Mouse (Mus musculus): ENCODE data around the gene Btk.

Gene Btk

GRCm38 (mm10) chrX:134588997-134589396, 5.6 kb upstream of the Btk start:
- peaks cover 55% of the 10 kb centered on the region for H3K36me3 ChIP-seq (ENCODE audit: insufficient read depth, low read length)
- no peaks in the 10 kb centered on the region for H3K9me3 ChIP-seq (ENCODE audit: low read length)
- TF ChIP-seq CTCF (conservative IDR thresholded peaks at IDR 0.05; ENCODE audit: low read length): no peak
- TF ChIP-seq NANOG (IDR thresholded peaks at IDR 0.05; ENCODE audit: borderline replicate concordance, low read length): no peak
- TF ChIP-seq POU5F1 (IDR thresholded peaks at IDR 0.05; ENCODE audit: borderline replicate concordance, low read length): no peak
- H3K4me3 ChIP-seq (replicated peaks; ENCODE audit: low read length): no peak overlapping the region
- H3K27me3 ChIP-seq (ENCODE audit: insufficient read depth, low read length): no peaks in the 10 kb centered on the region
- peaks cover 16% of the 10 kb centered on the region for H3K4me1 ChIP-seq (replicated peaks; ENCODE audit: low read depth, low read length)

- H3K9me3 ChIP-seq (ENCODE audit: low read length): no peaks in the 10 kb centered on the region
- peak overlapping the region; percentile 84 for H3K4me3 ChIP-seq (replicated peaks; ENCODE audit: low read length)
- peaks cover 55% of the 10 kb centered on the region for H3K36me3 ChIP-seq (ENCODE audit: insufficient read depth, low read length)
- no peak for TF ChIP-seq NANOG (IDR thresholded peaks at IDR 0.05; ENCODE audit: borderline replicate concordance, low read length)
- TF ChIP-seq CTCF (conservative IDR thresholded peaks at IDR 0.05; ENCODE audit: low read length): no peak
- TF ChIP-seq POU5F1 (IDR thresholded peaks at IDR 0.05; ENCODE audit: borderline replicate concordance, low read length): no peak
- no peaks in the 10 kb centered on the region for H3K27me3 ChIP-seq (ENCODE audit: insufficient read depth, low read length)
- peaks cover 16% of the 10 kb centered on the region for H3K4me1 ChIP-seq (replicated peaks; ENCODE audit: low read depth, low read length)
Observed at GRCm38 (mm10) chrX:134588261-134588660, 4.9 kb upstream of the Btk start.

- peaks cover 14% of the 10 kb centered on the region for H3K4me1 ChIP-seq (replicated peaks; ENCODE audit: low read depth, low read length)
- no peaks in the 10 kb centered on the region for H3K27me3 ChIP-seq (ENCODE audit: insufficient read depth, low read length)
- H3K9me3 ChIP-seq (ENCODE audit: low read length): no peaks in the 10 kb centered on the region
- peak overlapping the region; percentile 84 for H3K4me3 ChIP-seq (replicated peaks; ENCODE audit: low read length)
- TF ChIP-seq CTCF (conservative IDR thresholded peaks at IDR 0.05; ENCODE audit: low read length) (no peak), POU5F1 (IDR thresholded peaks at IDR 0.05; ENCODE audit: borderline replicate concordance, low read length) (no peak), NANOG (IDR thresholded peaks at IDR 0.05; ENCODE audit: borderline replicate concordance, low read length) (no peak)
- peaks cover 50% of the 10 kb centered on the region for H3K36me3 ChIP-seq (ENCODE audit: insufficient read depth, low read length)
Observed at GRCm38 (mm10) chrX:134586447-134586846, 3.1 kb upstream of the Btk start.

DNA sequence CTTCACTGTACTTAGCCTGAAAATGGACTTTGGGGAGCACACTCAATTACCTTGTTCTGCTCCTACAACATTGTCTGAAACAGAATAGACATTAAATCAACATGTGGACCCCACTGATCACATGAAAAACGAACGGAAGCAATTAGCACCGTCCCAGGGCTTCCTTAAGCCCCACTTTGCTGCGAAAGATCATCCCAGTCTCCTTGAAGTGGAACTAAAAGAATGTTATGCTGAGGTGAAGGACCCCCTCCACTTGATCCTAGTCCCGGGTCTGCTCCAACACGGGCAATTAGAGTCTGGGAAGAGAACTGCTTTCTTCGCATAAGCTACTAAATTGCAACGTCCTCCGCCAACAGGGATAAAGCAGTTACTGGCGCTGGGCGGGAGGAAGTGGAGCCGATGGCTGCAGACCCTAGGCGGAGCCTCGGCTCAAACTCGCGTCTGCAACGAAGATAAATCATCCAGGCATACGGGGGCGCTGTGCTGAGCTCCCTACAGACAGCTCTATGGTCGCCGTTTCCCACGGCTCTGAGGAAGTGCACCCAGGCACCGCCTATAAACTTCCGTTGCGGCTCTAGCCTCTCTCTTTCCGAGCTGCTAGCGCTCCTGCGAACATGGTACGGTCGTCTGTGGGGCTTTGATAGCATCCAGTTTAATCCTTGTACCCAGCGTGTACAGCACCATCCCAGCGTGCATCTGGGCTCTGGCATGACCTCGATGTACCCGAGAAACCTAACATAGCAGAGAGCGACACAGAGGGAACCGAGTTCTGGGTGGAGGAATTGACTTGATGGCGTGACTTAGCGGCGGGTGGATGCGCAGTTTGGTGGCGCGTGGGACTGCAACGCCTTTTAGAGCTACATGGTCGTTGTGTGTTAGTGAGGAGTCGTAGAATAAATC, 2.0 kb upstream of the Btk start, which contains the start of gene Rpl36a:
Rpl36a (plus strand) TSS at position 552 of the 900 bp plus-strand sequence.
- Histone ChIP-seq H3K9me3 (ENCODE audit: low read length) (no peaks in the 10 kb centered on the region), H3K36me3 (ENCODE audit: insufficient read depth, low read length) (peaks cover 39% of the 10 kb centered on the region), H3K4me3 (replicated peaks; ENCODE audit: low read length) (peak within 1 kb of the TSS; percentile 84), H3K4me1 (replicated peaks; ENCODE audit: low read depth, low read length) (peaks cover 14% of the 10 kb centered on the region), H3K27me3 (ENCODE audit: insufficient read depth, low read length) (no peaks in the 10 kb centered on the region)
- TF ChIP-seq CTCF (conservative IDR thresholded peaks at IDR 0.05; ENCODE audit: low read length) (peak; percentile 28), NANOG (IDR thresholded peaks at IDR 0.05; ENCODE audit: borderline replicate concordance, low read length) (no peak)

DNA sequence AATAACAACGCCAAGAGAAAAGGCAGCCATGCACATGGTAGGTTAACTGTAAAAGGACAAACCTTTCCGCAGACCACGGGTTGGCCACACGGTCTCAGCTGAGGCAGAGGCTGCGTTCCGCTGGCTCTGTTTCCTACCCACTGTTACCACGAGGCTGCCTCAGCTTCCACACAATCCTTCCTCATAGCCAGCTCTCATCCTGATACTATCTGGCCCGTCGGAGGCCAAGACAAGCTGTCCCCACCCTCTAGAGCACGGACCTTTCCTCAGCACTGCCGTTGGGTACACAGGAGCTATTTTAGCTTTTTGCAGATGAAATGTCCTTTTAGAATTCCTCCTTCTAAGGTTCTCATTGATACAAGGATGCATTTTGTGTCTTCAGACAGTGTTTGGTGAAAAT, 1.1 kb downstream of the Btk start:
- no peak overlapping the region for H3K4me3 ChIP-seq (replicated peaks; ENCODE audit: low read length)
- H3K4me1 ChIP-seq (replicated peaks; ENCODE audit: low read depth, low read length): peaks cover 6% of the 10 kb centered on the region; the same call in 1 of the 2 replicates
- H3K9me3 ChIP-seq (ENCODE audit: low read length): no peaks in the 10 kb centered on the region
- H3K27me3 ChIP-seq (ENCODE audit: insufficient read depth, low read length): no peaks in the 10 kb centered on the region
- H3K36me3 ChIP-seq (ENCODE audit: insufficient read depth, low read length): peaks cover 10% of the 10 kb centered on the region
- TF ChIP-seq POU5F1 (IDR thresholded peaks at IDR 0.05; ENCODE audit: borderline replicate concordance, low read length): no peak
- TF ChIP-seq CTCF (conservative IDR thresholded peaks at IDR 0.05; ENCODE audit: low read length): no peak
- TF ChIP-seq NANOG (IDR thresholded peaks at IDR 0.05; ENCODE audit: borderline replicate concordance, low read length): no peak

- Histone ChIP-seq H3K27me3 (ENCODE audit: insufficient read depth, low read length) (no peaks in the 10 kb centered on the region), H3K4me3 (replicated peaks; ENCODE audit: low read length) (no peak overlapping the region), H3K36me3 (ENCODE audit: insufficient read depth, low read length) (no peaks in the 10 kb centered on the region), H3K9me3 (ENCODE audit: low read length) (no peaks in the 10 kb centered on the region), H3K4me1 (replicated peaks; ENCODE audit: low read depth, low read length) (peaks cover 6% of the 10 kb centered on the region; the same call in 1 of the 2 replicates)
- TF ChIP-seq NANOG (IDR thresholded peaks at IDR 0.05; ENCODE audit: borderline replicate concordance, low read length) (no peak), POU5F1 (IDR thresholded peaks at IDR 0.05; ENCODE audit: borderline replicate concordance, low read length) (no peak), CTCF (conservative IDR thresholded peaks at IDR 0.05; ENCODE audit: low read length) (no peak)
Observed at GRCm38 (mm10) chrX:134580528-134581305, 2.7 kb downstream of the Btk start.

DNA sequence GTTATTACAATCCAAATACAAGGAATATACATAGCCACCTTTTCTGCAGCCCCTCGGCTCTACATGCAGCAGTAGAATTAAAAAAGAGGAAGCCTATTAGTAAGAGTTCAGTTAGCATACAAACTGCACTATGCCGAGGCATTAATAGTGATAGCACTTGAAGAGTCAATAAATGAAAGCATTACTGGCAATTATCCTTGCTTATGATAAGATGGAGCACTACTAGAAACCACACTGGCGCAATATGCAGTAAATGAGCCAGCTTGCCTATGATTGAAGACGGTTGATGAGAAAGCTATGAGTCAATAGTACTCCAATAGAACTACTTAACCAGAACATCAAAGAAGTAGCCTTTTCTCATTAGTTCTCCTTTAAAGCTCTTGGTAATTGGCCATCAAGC, 5.5 kb downstream of the Btk start:
- H3K36me3 ChIP-seq (ENCODE audit: insufficient read depth, low read length): no peaks in the 10 kb centered on the region
- no peaks in the 10 kb centered on the region for H3K9me3 ChIP-seq (ENCODE audit: low read length)
- TF ChIP-seq NANOG (IDR thresholded peaks at IDR 0.05; ENCODE audit: borderline replicate concordance, low read length) (no peak), POU5F1 (IDR thresholded peaks at IDR 0.05; ENCODE audit: borderline replicate concordance, low read length) (no peak), CTCF (conservative IDR thresholded peaks at IDR 0.05; ENCODE audit: low read length) (no peak)
- H3K27me3 ChIP-seq (ENCODE audit: insufficient read depth, low read length): no peaks in the 10 kb centered on the region
- no peaks in the 10 kb centered on the region for H3K4me1 ChIP-seq (replicated peaks; ENCODE audit: low read depth, low read length)
- H3K4me3 ChIP-seq (replicated peaks; ENCODE audit: low read length): no peak overlapping the region

DNA sequence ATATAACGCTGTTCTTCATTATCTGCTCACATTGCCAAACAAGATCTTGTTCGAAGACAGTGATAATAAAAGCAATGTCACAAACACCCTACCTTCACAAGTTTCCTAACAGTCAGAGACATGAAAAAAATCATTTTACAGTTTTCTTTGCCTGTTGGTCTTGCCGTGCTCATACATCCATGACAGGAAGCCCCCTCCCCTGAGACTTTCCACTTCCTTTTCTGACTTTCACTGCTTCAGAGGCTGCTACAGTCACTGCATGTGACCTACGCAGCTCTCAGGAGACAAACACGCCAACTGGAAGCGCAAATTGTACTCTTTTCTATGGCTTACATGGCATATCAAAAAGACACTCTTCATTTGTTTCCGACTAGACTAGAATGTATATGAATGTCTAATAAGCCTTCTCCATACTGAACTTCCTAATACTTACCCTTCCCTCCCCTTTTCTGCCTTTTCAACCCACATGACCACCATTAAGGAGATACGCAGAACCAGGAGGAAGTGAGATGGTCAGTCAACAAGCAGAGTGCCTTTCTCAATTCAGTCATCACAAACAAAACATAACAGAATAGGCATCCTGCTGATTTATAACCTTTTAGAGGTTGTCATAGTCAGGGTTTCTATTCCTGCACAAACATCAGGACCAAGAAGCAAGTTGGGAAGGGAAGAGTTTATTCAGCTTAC, 16.7 kb downstream of the Btk start:
- H3K4me3 ChIP-seq (replicated peaks; ENCODE audit: low read length): no peak overlapping the region
- TF ChIP-seq CTCF (conservative IDR thresholded peaks at IDR 0.05; ENCODE audit: low read length): no peak
- TF ChIP-seq NANOG (IDR thresholded peaks at IDR 0.05; ENCODE audit: borderline replicate concordance, low read length): no peak
- TF ChIP-seq POU5F1 (IDR thresholded peaks at IDR 0.05; ENCODE audit: borderline replicate concordance, low read length): no peak
- H3K36me3 ChIP-seq (ENCODE audit: insufficient read depth, low read length): no peaks in the 10 kb centered on the region
- no peaks in the 10 kb centered on the region for H3K9me3 ChIP-seq (ENCODE audit: low read length)
- H3K4me1 ChIP-seq (replicated peaks; ENCODE audit: low read depth, low read length): no peaks in the 10 kb centered on the region
- H3K27me3 ChIP-seq (ENCODE audit: insufficient read depth, low read length): no peaks in the 10 kb centered on the region

Data from E14TG2a.4 (cell line).